Mouse (Mus musculus): ENCODE measurements around the gene Ndufa13. TPM values are rescaled to one million over a fixed set of nuclear protein-coding genes. Genes with fewer than 3 reads are reported as not detected.

The Ndufa13 gene
- polyA plus RNA-seq, 1 experiment from 2014 or later = 168 TPM

DNA sequence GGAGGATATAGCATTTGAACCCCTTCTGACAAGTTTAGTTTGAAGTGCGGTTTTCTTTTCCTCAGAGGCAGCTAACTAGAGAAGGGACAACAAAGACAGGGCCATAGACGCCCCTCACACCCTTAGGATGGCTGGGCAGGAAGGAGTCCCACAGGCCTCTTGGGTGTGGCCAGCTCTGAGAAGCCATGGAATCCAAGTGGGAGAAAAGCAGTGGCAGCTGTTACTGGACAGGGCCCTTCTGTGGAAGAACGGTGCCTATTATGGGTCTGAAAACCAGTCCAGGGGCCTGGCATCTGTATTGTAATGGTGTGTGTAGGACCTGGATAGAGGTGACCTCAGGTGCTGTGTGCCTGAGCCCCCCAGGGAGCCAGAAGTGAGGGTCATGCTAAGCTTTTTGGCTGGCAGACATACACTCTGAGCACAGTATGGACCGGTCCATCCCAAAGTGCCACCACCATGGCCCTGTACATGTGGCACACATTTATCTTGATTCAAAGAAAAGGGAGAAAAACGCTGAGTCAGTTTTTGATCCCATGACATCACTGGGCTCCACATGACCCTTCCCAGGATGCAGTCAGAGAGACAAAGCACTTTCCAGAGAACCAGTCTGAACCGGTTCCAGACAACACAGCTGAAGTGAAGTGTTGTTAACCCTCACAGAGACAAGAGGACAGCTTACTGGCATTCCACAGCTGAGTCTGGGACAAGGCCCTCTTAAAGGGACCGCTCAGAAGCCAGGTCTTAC lies 33.9 kb upstream of the Ndufa13 start:
- no peak overlapping the region for H3K4me3 ChIP-seq (ENCODE audit: low read depth, low read length)
- no peak overlapping the region for H3K4me2 ChIP-seq (ENCODE audit: low read depth, severe bottlenecking)
- no peaks in the 10 kb centered on the region for H3K27me3 ChIP-seq (ENCODE audit: control insufficient read depth, insufficient read depth, low read length)
- WGBS = 79% methylated on average over 7 of the region's 7 CpGs
- no peak for DNase-seq (ENCODE audit: low spot score)
- no peaks in the 10 kb centered on the region for H3K9me3 ChIP-seq (ENCODE audit: control insufficient read depth, low read length)
- H3K27ac ChIP-seq (replicated peaks; ENCODE audit: low read depth, low read length) = no peak overlapping the region
- H3K4me1 ChIP-seq (ENCODE audit: control insufficient read depth, insufficient read depth, low read length) = peaks cover 12% of the 10 kb centered on the region
- peaks cover 2% of the 10 kb centered on the region; the same call in 1 of the 2 replicates for H3K36me3 ChIP-seq (ENCODE audit: control insufficient read depth, insufficient read depth, low read length)
- ATAC-seq (ENCODE audit: insufficient number of reproducible peaks, low FRiP score, low TSS enrichment, low read depth) = 0 out of 2 replicates have a peak, but pooled peaks have one; percentile 22
- H3K9ac ChIP-seq (ENCODE audit: low read length) = no peak overlapping the region

GRCm38 (mm10) chr8:69935431-69935830 lies 33.1 kb upstream of the Ndufa13 start:
- WGBS = 95% methylated on average over 3 of the region's 3 CpGs
- Histone ChIP-seq H3K4me2 (ENCODE audit: low read depth, severe bottlenecking) (no peak overlapping the region), H3K9ac (ENCODE audit: low read length) (no peak overlapping the region), H3K36me3 (ENCODE audit: control insufficient read depth, insufficient read depth, low read length) (peaks cover 2% of the 10 kb centered on the region; the same call in 1 of the 2 replicates), H3K9me3 (ENCODE audit: control insufficient read depth, low read length) (no peaks in the 10 kb centered on the region), H3K27me3 (ENCODE audit: control insufficient read depth, insufficient read depth, low read length) (no peaks in the 10 kb centered on the region), H3K4me3 (ENCODE audit: low read depth, low read length) (no peak overlapping the region), H3K27ac (replicated peaks; ENCODE audit: low read depth, low read length) (no peak overlapping the region), H3K4me1 (ENCODE audit: control insufficient read depth, insufficient read depth, low read length) (peaks cover 12% of the 10 kb centered on the region)
- DNase-seq (ENCODE audit: low spot score) = no peak
- ATAC-seq (ENCODE audit: insufficient number of reproducible peaks, low FRiP score, low TSS enrichment, low read depth) = no peak

- no peak for DNase-seq (ENCODE audit: low spot score)
- H3K4me3 ChIP-seq (ENCODE audit: low read depth, low read length) = no peak overlapping the region
- H3K27me3 ChIP-seq (ENCODE audit: control insufficient read depth, insufficient read depth, low read length) = no peaks in the 10 kb centered on the region
Observed at GRCm38 (mm10) chr8:69934582-69934981, 32.2 kb upstream of the Ndufa13 start.

GRCm38 (mm10) chr8:69933811-69934210 lies 31.5 kb upstream of the Ndufa13 start:
- H3K27me3 ChIP-seq (ENCODE audit: control insufficient read depth, insufficient read depth, low read length) = no peaks in the 10 kb centered on the region
- no peak for DNase-seq (ENCODE audit: low spot score)
- H3K4me2 ChIP-seq (ENCODE audit: low read depth, severe bottlenecking) = no peak overlapping the region
- no peaks in the 10 kb centered on the region for H3K9me3 ChIP-seq (ENCODE audit: control insufficient read depth, low read length)
- no peak for ATAC-seq (ENCODE audit: insufficient number of reproducible peaks, low FRiP score, low TSS enrichment, low read depth)
- H3K4me3 ChIP-seq (ENCODE audit: low read depth, low read length) = no peak overlapping the region
- H3K9ac ChIP-seq (ENCODE audit: low read length) = no peak overlapping the region
- H3K27ac ChIP-seq (replicated peaks; ENCODE audit: low read depth, low read length) = no peak overlapping the region
- 61% methylated on average over 2 of the region's 2 CpGs for WGBS
- no peaks in the 10 kb centered on the region for H3K4me1 ChIP-seq (ENCODE audit: control insufficient read depth, insufficient read depth, low read length)
- peaks cover 2% of the 10 kb centered on the region; the same call in 1 of the 2 replicates for H3K36me3 ChIP-seq (ENCODE audit: control insufficient read depth, insufficient read depth, low read length)

More at GRCm38 (mm10) chr8:69934582-69934981, 32.2 kb upstream of the Ndufa13 start:
- H3K9ac ChIP-seq (ENCODE audit: low read length) = no peak overlapping the region
- no peak overlapping the region for H3K27ac ChIP-seq (replicated peaks; ENCODE audit: low read depth, low read length)
- no peak for ATAC-seq (ENCODE audit: insufficient number of reproducible peaks, low FRiP score, low TSS enrichment, low read depth)
- H3K9me3 ChIP-seq (ENCODE audit: control insufficient read depth, low read length) = no peaks in the 10 kb centered on the region
- H3K4me2 ChIP-seq (ENCODE audit: low read depth, severe bottlenecking) = no peak overlapping the region
- peaks cover 4% of the 10 kb centered on the region for H3K4me1 ChIP-seq (ENCODE audit: control insufficient read depth, insufficient read depth, low read length)
- 89% methylated on average over 5 of the region's 5 CpGs for WGBS
- H3K36me3 ChIP-seq (ENCODE audit: control insufficient read depth, insufficient read depth, low read length) = peaks cover 2% of the 10 kb centered on the region; the same call in 1 of the 2 replicates

GRCm38 (mm10) chr8:69926901-69927300 lies 24.5 kb upstream of the Ndufa13 start:
- Histone ChIP-seq H3K4me3 (ENCODE audit: low read depth, low read length) (no peak overlapping the region), H3K27ac (replicated peaks; ENCODE audit: low read depth, low read length) (no peak overlapping the region), H3K9me3 (ENCODE audit: control insufficient read depth, low read length) (no peaks in the 10 kb centered on the region), H3K4me2 (ENCODE audit: low read depth, severe bottlenecking) (no peak overlapping the region), H3K27me3 (ENCODE audit: control insufficient read depth, insufficient read depth, low read length) (no peaks in the 10 kb centered on the region), H3K36me3 (ENCODE audit: control insufficient read depth, insufficient read depth, low read length) (no peaks in the 10 kb centered on the region; the same call in 1 of the 2 replicates), H3K9ac (ENCODE audit: low read length) (no peak overlapping the region), H3K4me1 (ENCODE audit: control insufficient read depth, insufficient read depth, low read length) (no peaks in the 10 kb centered on the region)
- DNase-seq (ENCODE audit: low spot score) = no peak
- ATAC-seq (ENCODE audit: insufficient number of reproducible peaks, low FRiP score, low TSS enrichment, low read depth) = no peak

GRCm38 (mm10) chr8:69923986-69924385 lies 21.6 kb upstream of the Ndufa13 start:
- no peaks in the 10 kb centered on the region for H3K9me3 ChIP-seq (ENCODE audit: control insufficient read depth, low read length)
- H3K27ac ChIP-seq (replicated peaks; ENCODE audit: low read depth, low read length) = no peak overlapping the region
- no peak overlapping the region for H3K9ac ChIP-seq (ENCODE audit: low read length)
- no peak for DNase-seq (ENCODE audit: low spot score)
- no peak overlapping the region for H3K4me3 ChIP-seq (ENCODE audit: low read depth, low read length)
- 83% methylated on average over 1 of the region's 1 CpGs for WGBS
- no peaks in the 10 kb centered on the region for H3K27me3 ChIP-seq (ENCODE audit: control insufficient read depth, insufficient read depth, low read length)
- no peaks in the 10 kb centered on the region; the same call in 1 of the 2 replicates for H3K36me3 ChIP-seq (ENCODE audit: control insufficient read depth, insufficient read depth, low read length)
- H3K4me1 ChIP-seq (ENCODE audit: control insufficient read depth, insufficient read depth, low read length) = peaks cover 8% of the 10 kb centered on the region; the same call in 1 of the 2 replicates
- no peak overlapping the region for H3K4me2 ChIP-seq (ENCODE audit: low read depth, severe bottlenecking)
- no peak for ATAC-seq (ENCODE audit: insufficient number of reproducible peaks, low FRiP score, low TSS enrichment, low read depth)

GRCm38 (mm10) chr8:69921141-69921540 lies 18.8 kb upstream of the Ndufa13 start:
- Histone ChIP-seq H3K27me3 (ENCODE audit: control insufficient read depth, insufficient read depth, low read length) (no peaks in the 10 kb centered on the region), H3K9ac (ENCODE audit: low read length) (no peak overlapping the region), H3K36me3 (ENCODE audit: control insufficient read depth, insufficient read depth, low read length) (peaks cover 11% of the 10 kb centered on the region; the same call in 1 of the 2 replicates), H3K4me3 (ENCODE audit: low read depth, low read length) (no peak overlapping the region), H3K4me1 (ENCODE audit: control insufficient read depth, insufficient read depth, low read length) (peaks cover 8% of the 10 kb centered on the region; the same call in 1 of the 2 replicates), H3K9me3 (ENCODE audit: control insufficient read depth, low read length) (no peaks in the 10 kb centered on the region), H3K27ac (replicated peaks; ENCODE audit: low read depth, low read length) (no peak overlapping the region), H3K4me2 (ENCODE audit: low read depth, severe bottlenecking) (no peak overlapping the region)
- 87% methylated on average over 2 of the region's 2 CpGs for WGBS
- DNase-seq (ENCODE audit: low spot score) (no peak), ATAC-seq (ENCODE audit: insufficient number of reproducible peaks, low FRiP score, low TSS enrichment, low read depth) (no peak)

DNA sequence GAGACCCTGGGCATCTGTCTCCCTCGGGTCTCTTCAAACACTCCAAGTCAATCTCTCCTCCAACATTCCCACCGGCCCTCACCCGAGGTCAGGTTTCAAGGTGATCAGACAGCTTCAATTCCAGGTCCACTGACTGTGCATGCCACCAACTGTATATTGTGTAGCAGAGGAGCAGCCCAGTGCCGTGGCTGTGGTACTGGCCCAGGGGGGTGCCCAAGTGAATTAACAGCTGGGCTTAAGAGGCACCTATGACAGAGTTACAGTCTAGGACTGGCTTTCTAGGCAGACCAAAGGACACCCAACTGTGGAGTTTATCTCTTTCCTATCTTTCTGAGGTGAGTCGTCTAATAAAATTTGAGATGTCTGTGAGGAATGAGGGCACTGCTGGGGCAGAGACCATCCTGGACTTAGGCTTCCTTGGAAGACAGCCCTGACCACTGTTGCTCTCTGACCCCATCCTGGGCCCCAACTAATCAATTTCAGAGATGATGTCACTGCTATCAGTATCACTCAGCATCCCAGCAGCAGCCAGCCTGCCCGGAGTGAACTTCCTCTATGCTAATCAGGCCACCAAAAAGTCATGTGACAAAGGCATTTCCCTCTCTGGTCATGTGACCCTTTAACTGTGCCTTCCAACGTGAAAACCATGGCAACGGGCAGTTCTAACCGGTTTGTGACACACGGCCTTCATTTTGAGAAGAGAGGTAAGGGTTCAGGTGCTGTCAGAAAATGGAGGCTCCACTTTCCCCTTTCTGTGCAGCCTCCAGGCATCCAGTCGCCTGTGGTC lies 17.7 kb upstream of the Ndufa13 start:
- no peak overlapping the region for H3K4me3 ChIP-seq (ENCODE audit: low read depth, low read length)
- no peak overlapping the region for H3K27ac ChIP-seq (replicated peaks; ENCODE audit: low read depth, low read length)
- peak; percentile 67 for DNase-seq (ENCODE audit: low spot score)
- peaks cover 12% of the 10 kb centered on the region; the same call in 1 of the 2 replicates for H3K36me3 ChIP-seq (ENCODE audit: control insufficient read depth, insufficient read depth, low read length)
- H3K27me3 ChIP-seq (ENCODE audit: control insufficient read depth, insufficient read depth, low read length) = no peaks in the 10 kb centered on the region
- H3K9ac ChIP-seq (ENCODE audit: low read length) = peak overlapping the region; percentile 24; the same call in 1 of the 2 replicates
- 50% methylated on average over 11 of the region's 11 CpGs for WGBS
- no peak overlapping the region for H3K4me2 ChIP-seq (ENCODE audit: low read depth, severe bottlenecking)
- ATAC-seq (ENCODE audit: insufficient number of reproducible peaks, low FRiP score, low TSS enrichment, low read depth) = peak; percentile 36; the same call in 1 of the 2 replicates
- peaks cover 8% of the 10 kb centered on the region; the same call in 1 of the 2 replicates for H3K4me1 ChIP-seq (ENCODE audit: control insufficient read depth, insufficient read depth, low read length)
- no peaks in the 10 kb centered on the region for H3K9me3 ChIP-seq (ENCODE audit: control insufficient read depth, low read length)
